ENCODE assay signal across 28 mouse cellular contexts in genomic region chr1:138937686-138938370, GRCm38 (mm10). TPM values are rescaled to one million over a fixed set of nuclear protein-coding genes. Genes with fewer than 3 reads are reported as not detected.
DNase-seq lines count a peak whose midpoint lies in the region; ATAC-seq and TF ChIP-seq lines count a peak whose summit lies in the region.
"Had no signal": no experiment of that assay in that cellular context is flagged by ENCODE, and none has a peak within 500 bp of the region (broad histone marks: within the 10 kb centered on the region; RNA-seq: fewer than 3 reads in every experiment).

No protein-coding gene starts in this region.

- no peaks in the 10 kb centered on the region for H3K9me3 ChIP-seq in kidney, embryonic 16.5 days (ENCODE audit: low read length)
- H3K9me3 ChIP-seq in stomach, postnatal 0 days (ENCODE audit: control insufficient read depth, low read length) = no peaks in the 10 kb centered on the region
- H3K9me3 ChIP-seq in forebrain, embryonic 12.5 days = no peaks in the 10 kb centered on the region
- H3K9me3 ChIP-seq: embryonic facial prominence, embryonic 10.5 days; embryonic facial prominence, embryonic 15.5 days; forebrain, embryonic 13.5 days; heart, embryonic 12.5 days; hindbrain, embryonic 13.5 days; limb, embryonic 12.5 days; liver, embryonic 15.5 days; lung, embryonic 15.5 days; midbrain, embryonic 12.5 days had no signal

- ATAC-seq in kidney, embryonic 16.5 days (ENCODE audit: low FRiP score, low TSS enrichment) = 0 out of 2 replicates have a peak, but pooled peaks have one; percentile 27
- peak; percentile 86 for ATAC-seq in stomach, postnatal 0 days (ENCODE audit: low FRiP score, low TSS enrichment)
- no peak for ATAC-seq in forebrain, embryonic 12.5 days (ENCODE audit: low FRiP score)
- ATAC-seq: forebrain, embryonic 13.5 days; Patski had no signal

- DNase-seq in kidney, postnatal 36 days = no peak
- peak; percentile 51 for DNase-seq in NIH3T3 (ENCODE audit: low read depth)
- peak; percentile 14 for DNase-seq in brain, embryonic 14.5 days (ENCODE audit: low read depth)
- peak; percentile 26 for DNase-seq in stomach, postnatal 0 days (ENCODE audit: low spot score)
- DNase-seq in thymus, postnatal 14 days = no peak
- DNase-seq: cerebellum, adult 8-10 months; cerebellum, postnatal 25 days; gastrocnemius, adult 2 months; heart, adult 2 months; heart, postnatal 4 days; kidney, adult 2 months; kidney, postnatal 25 days; lung, postnatal 36 days had no signal

- no peak overlapping the region for H3K9ac ChIP-seq in kidney, embryonic 16.5 days (replicated peaks; ENCODE audit: low read length)
- no peak overlapping the region for H3K9ac ChIP-seq in stomach, postnatal 0 days (ENCODE audit: low read length)
- H3K9ac ChIP-seq in forebrain, embryonic 12.5 days = no peak overlapping the region
- H3K9ac ChIP-seq: embryonic facial prominence, embryonic 15.5 days; forebrain, embryonic 13.5 days; heart, embryonic 12.5 days; hindbrain, embryonic 13.5 days; limb, embryonic 12.5 days; liver, embryonic 15.5 days; lung, embryonic 15.5 days; midbrain, embryonic 12.5 days had no signal

- no peaks in the 10 kb centered on the region for H3K27me3 ChIP-seq in kidney, embryonic 16.5 days (ENCODE audit: insufficient read depth, low read length)
- H3K27me3 ChIP-seq in stomach, postnatal 0 days (ENCODE audit: control insufficient read depth, insufficient read depth, low read length) = no peaks in the 10 kb centered on the region
- no peaks in the 10 kb centered on the region for H3K27me3 ChIP-seq in forebrain, embryonic 12.5 days
- H3K27me3 ChIP-seq: CH12.LX; embryonic facial prominence, embryonic 15.5 days; forebrain, embryonic 13.5 days; heart, embryonic 12.5 days; hindbrain, embryonic 13.5 days; limb, embryonic 12.5 days; liver, embryonic 15.5 days; lung, embryonic 15.5 days; midbrain, embryonic 12.5 days; Patski had no signal

- WGBS in kidney, embryonic 16.5 days = 63% methylated on average over 6 of the region's 6 CpGs
- WGBS in stomach, postnatal 0 days = 46% methylated on average over 6 of the region's 6 CpGs
- 85% methylated on average over 6 of the region's 6 CpGs for WGBS in forebrain, embryonic 12.5 days

- no peak for TF ChIP-seq CTCF in brain, embryonic 14.5 days (IDR thresholded peaks at IDR 0.05; ENCODE audit: borderline replicate concordance, extremely low read depth, insufficient read depth, insufficient read length)
- no peak for TF ChIP-seq CTCF in stomach, postnatal 0 days (IDR thresholded peaks at IDR 0.05; ENCODE audit: low read depth)

- no peaks in the 10 kb centered on the region for H3K4me1 ChIP-seq in kidney, embryonic 16.5 days (ENCODE audit: insufficient read depth, low read length)
- no peaks in the 10 kb centered on the region for H3K4me1 ChIP-seq in stomach, postnatal 0 days (replicated peaks; ENCODE audit: control insufficient read depth, insufficient read depth)
- no peaks in the 10 kb centered on the region; the same call in 1 of the 2 replicates for H3K4me1 ChIP-seq in forebrain, embryonic 12.5 days
- H3K4me1 ChIP-seq: embryonic facial prominence, embryonic 10.5 days; embryonic facial prominence, embryonic 15.5 days; forebrain, embryonic 13.5 days; heart, embryonic 12.5 days; hindbrain, embryonic 13.5 days; limb, embryonic 12.5 days; liver, embryonic 15.5 days; lung, embryonic 15.5 days; midbrain, embryonic 12.5 days had no signal

- no peak for TF ChIP-seq EP300 in stomach, postnatal 0 days (optimal IDR thresholded peaks at IDR 0.05)

- TF ChIP-seq POLR2A in brain, embryonic 14.5 days (IDR thresholded peaks at IDR 0.05; ENCODE audit: borderline replicate concordance, extremely low read depth, insufficient read depth, insufficient read length, poor library complexity, severe bottlenecking) = no peak

- H3K4me2 ChIP-seq in kidney, embryonic 16.5 days (replicated peaks; ENCODE audit: low read depth, low read length) = no peak overlapping the region
- H3K4me2 ChIP-seq in stomach, postnatal 0 days (replicated peaks; ENCODE audit: low read depth) = no peak overlapping the region
- H3K4me2 ChIP-seq in forebrain, embryonic 12.5 days = no peak overlapping the region
- H3K4me2 ChIP-seq: embryonic facial prominence, embryonic 15.5 days; forebrain, embryonic 13.5 days; heart, embryonic 12.5 days; hindbrain, embryonic 13.5 days; limb, embryonic 12.5 days; liver, embryonic 15.5 days; lung, embryonic 15.5 days; midbrain, embryonic 12.5 days had no signal

- no peak overlapping the region for H3K4me3 ChIP-seq in kidney, embryonic 16.5 days (ENCODE audit: low read length)
- H3K4me3 ChIP-seq in stomach, postnatal 0 days (ENCODE audit: low read depth, low read length) = no peak overlapping the region
- no peak overlapping the region for H3K4me3 ChIP-seq in forebrain, embryonic 12.5 days (replicated peaks)
- H3K4me3 ChIP-seq: embryonic facial prominence, embryonic 10.5 days; embryonic facial prominence, embryonic 15.5 days; forebrain, embryonic 13.5 days; gastrocnemius, adult 2 months; heart, adult 2 months; heart, embryonic 12.5 days; hindbrain, embryonic 13.5 days; layer of hippocampus, adult 2 months; left cerebral cortex, adult 2 months; limb, embryonic 12.5 days; liver, embryonic 15.5 days; lung, embryonic 15.5 days; midbrain, embryonic 12.5 days had no signal

- H3K36me3 ChIP-seq in kidney, embryonic 16.5 days (ENCODE audit: insufficient read depth, low read length) = no peaks in the 10 kb centered on the region
- no peaks in the 10 kb centered on the region for H3K36me3 ChIP-seq in stomach, postnatal 0 days (ENCODE audit: control insufficient read depth, insufficient read depth, low read length)
- H3K36me3 ChIP-seq in forebrain, embryonic 12.5 days (replicated peaks) = no peaks in the 10 kb centered on the region
- H3K36me3 ChIP-seq: embryonic facial prominence, embryonic 10.5 days; embryonic facial prominence, embryonic 15.5 days; heart, embryonic 12.5 days; hindbrain, embryonic 13.5 days; limb, embryonic 12.5 days; liver, embryonic 15.5 days; lung, embryonic 15.5 days; midbrain, embryonic 12.5 days had no signal

- H3K27ac ChIP-seq in kidney, embryonic 16.5 days (ENCODE audit: low read length) = no peak overlapping the region
- no peak overlapping the region for H3K27ac ChIP-seq in stomach, postnatal 0 days (replicated peaks)
- H3K27ac ChIP-seq in forebrain, embryonic 12.5 days = no peak overlapping the region
- H3K27ac ChIP-seq: embryonic facial prominence, embryonic 10.5 days; embryonic facial prominence, embryonic 15.5 days; forebrain, embryonic 13.5 days; gastrocnemius, adult 2 months; heart, adult 2 months; hindbrain, embryonic 13.5 days; layer of hippocampus, adult 2 months; left cerebral cortex, adult 2 months; limb, embryonic 12.5 days; liver, embryonic 15.5 days; lung, embryonic 15.5 days; midbrain, embryonic 12.5 days had no signal

RNA-seq across cellular contexts. Expression of gene Dennd1b, which starts 25.4 kb away (rescaled TPM):
- polyA plus RNA-seq in kidney, embryonic 16.5 days (2015; fragmentation: Nextera tagmentation; extraction: Ambion mirVana) = 7.6 and 8.6 TPM in 2 replicates
- 4.8 and 7.2 TPM in 2 replicates for polyA plus RNA-seq in brain, embryonic 14.5 days (2012; rRNA removed)
- 10.4 and 10.7 TPM in 2 replicates for polyA plus RNA-seq in stomach, postnatal 0 days (2015; fragmentation: Nextera tagmentation; extraction: Ambion mirVana)
- 12.9 and 14.5 TPM in 2 replicates for polyA plus RNA-seq in forebrain, embryonic 12.5 days (2016; fragmentation: Nextera tagmentation; extraction: Ambion mirVana)

Comparison
In these comparisons a context has a peak if more than half of its experiments do, and no peak if none do; other contexts are left out.
1. DNase-seq: peak in NIH3T3 (single experiment), brain, embryonic 14.5 days (single experiment) and stomach, postnatal 0 days (single experiment); none in kidney, postnatal 36 days (0 of 2) and thymus, postnatal 14 days (single experiment).